Mouse (Mus musculus) embryonic facial prominence, embryonic 11.5 days (tissue): Measurements from ENCODE around the gene Dnajc12. TPM values are rescaled to one million over a fixed set of nuclear protein-coding genes. Genes with fewer than 3 reads are reported as not detected.

Experiments used
- ATAC-seq: fragments of 200-750 bp; cut with Nextera tagmentation; replicated peaks from 2 replicates; pipeline ENCODE4 v1.8.0; 2017; ENCODE audit warnings: low read depth; ENCODE audit not compliant: insufficient number of reproducible peaks, low FRiP score, low TSS enrichment
- DNase-seq: peaks from one replicate; pipeline ENCODE4 v3.0.0-alpha.2; 2015; ENCODE audit warnings: low spot score
- H3K27ac ChIP-seq: fragments of 300-500 bp; sonication (generic); replicated peaks from 2 replicates; pipeline ENCODE4 v1.5.1; 2014; ENCODE audit warnings: mild to moderate bottlenecking, low read depth, low read length, control low read depth
- H3K27me3 ChIP-seq: fragments of 300-500 bp; sonication (generic); 2 replicates; pipeline ENCODE4 v1.6.1; 2014; ENCODE audit warnings: mild to moderate bottlenecking, low read length, moderate library complexity, mixed read lengths; ENCODE audit not compliant: control insufficient read depth, insufficient read depth
- H3K36me3 ChIP-seq: fragments of 300-500 bp; sonication (generic); replicated peaks from 2 replicates; pipeline ENCODE4 v1.6.1; 2014; ENCODE audit warnings: low read depth, mild to moderate bottlenecking, low read length, moderate library complexity, mixed read lengths; ENCODE audit not compliant: control insufficient read depth, insufficient read depth
- H3K4me1 ChIP-seq: fragments of 300-500 bp; sonication (generic); 2 replicates; pipeline ENCODE4 v1.6.1; 2014; ENCODE audit warnings: low read length, mixed read lengths; ENCODE audit not compliant: control insufficient read depth, insufficient read depth
- H3K4me2 ChIP-seq: fragments of 300-500 bp; sonication (generic); 2 replicates; pipeline ENCODE4 v1.6.1; 2014; ENCODE audit warnings: low read depth, mild to moderate bottlenecking, control low read depth, low read length, moderate library complexity
- H3K4me3 ChIP-seq: fragments of 300-500 bp; sonication (generic); 2 replicates; pipeline ENCODE4 v1.5.1; 2014; ENCODE audit warnings: low read depth, low read length, control low read depth
- H3K9ac ChIP-seq: fragments of 300-500 bp; sonication (generic); replicated peaks from 2 replicates; pipeline ENCODE4 v1.6.1; 2014; ENCODE audit warnings: mild to moderate bottlenecking, control low read depth, low read length
- H3K9me3 ChIP-seq: fragments of 300-500 bp; sonication (generic); replicated peaks from 2 replicates; pipeline ENCODE4 v1.6.1; 2016; ENCODE audit warnings: mild to moderate bottlenecking, low read length, inconsistent platforms, mixed read lengths; ENCODE audit not compliant: control insufficient read depth
- WGBS: fragments of 180-500 bp; shearing (Covaris S2); extraction: QIAGEN DNeasy Blood & Tissue Kit; methylation state at CpG from one replicate; pipeline ENCODE4 v1.1.7; 2014; 5-methylcytosine and 5-hydroxymethylcytosine counted together
- polyA plus RNA-seq: library from polyadenylated mRNA; unstranded; fragments of >200 nt; fragmentation: Nextera tagmentation; extraction: Ambion mirVana; gene quantifications from 2 replicates; pipeline ENCODE4 v1.2.1, GENCODE M21; 2014

The Dnajc12 gene
- polyA plus RNA-seq, 1 experiment from 2014 or later: 14.5 TPM

GRCm38 (mm10) chr10:63417061-63417460 is 34.8 kb downstream of the Dnajc12 start:
- Histone ChIP-seq H3K4me3 (no peak overlapping the region), H3K36me3 (no peaks in the 10 kb centered on the region), H3K4me2 (no peak overlapping the region), H3K27me3 (no peaks in the 10 kb centered on the region), H3K27ac (no peak overlapping the region), H3K9me3 (no peaks in the 10 kb centered on the region), H3K4me1 (no peaks in the 10 kb centered on the region), H3K9ac (no peak overlapping the region)
- ATAC-seq (no peak), DNase-seq (no peak)
- WGBS: 56% methylated on average over 5 of the region's 5 CpGs

- H3K4me2 ChIP-seq: no peak within 1 kb of the TSS
- H3K36me3 ChIP-seq: no peaks in the 10 kb centered on the region
- no peak within 1 kb of the TSS for H3K27ac ChIP-seq
- no peak for ATAC-seq
- H3K9me3 ChIP-seq: no peaks in the 10 kb centered on the region
- H3K4me1 ChIP-seq: no peaks in the 10 kb centered on the region
- no peak within 1 kb of the TSS for H3K4me3 ChIP-seq
- 90% methylated on average over 18 of the region's 18 CpGs for WGBS
- no peak within 1 kb of the TSS for H3K9ac ChIP-seq
- DNase-seq: peak; percentile 42
- no peaks in the 10 kb centered on the region for H3K27me3 ChIP-seq
Measured at GRCm38 (mm10) chr10:63421739-63422735, 39.8 kb downstream of the Dnajc12 start, which contains the start of gene Gm7075. Gm7075 (minus strand) TSS chr10:63421789.

GRCm38 (mm10) chr10:63422736-63422992 is 40.4 kb downstream of the Dnajc12 start:
- H3K9me3 ChIP-seq: no peaks in the 10 kb centered on the region
- H3K27me3 ChIP-seq: no peaks in the 10 kb centered on the region
- H3K4me1 ChIP-seq: no peaks in the 10 kb centered on the region
- 87% methylated on average over 5 of the region's 5 CpGs for WGBS
- H3K36me3 ChIP-seq: no peaks in the 10 kb centered on the region
- ATAC-seq (no peak), DNase-seq (no peak)
- no peak overlapping the region for H3K9ac ChIP-seq
- no peak overlapping the region for H3K4me2 ChIP-seq
- no peak overlapping the region for H3K4me3 ChIP-seq
- H3K27ac ChIP-seq: no peak overlapping the region

- ATAC-seq: no peak
Measured at GRCm38 (mm10) chr10:63423591-63424474, 41.6 kb downstream of the Dnajc12 start.

GRCm38 (mm10) chr10:63424475-63424814 is 42.2 kb downstream of the Dnajc12 start:
- Histone ChIP-seq H3K9me3 (no peaks in the 10 kb centered on the region), H3K27me3 (no peaks in the 10 kb centered on the region), H3K9ac (no peak overlapping the region), H3K36me3 (no peaks in the 10 kb centered on the region), H3K4me3 (no peak overlapping the region), H3K4me2 (no peak overlapping the region), H3K27ac (no peak overlapping the region), H3K4me1 (no peaks in the 10 kb centered on the region)
- ATAC-seq (no peak), DNase-seq (no peak)

More at GRCm38 (mm10) chr10:63423591-63424474, 41.6 kb downstream of the Dnajc12 start:
- Histone ChIP-seq H3K9me3 (no peaks in the 10 kb centered on the region), H3K9ac (no peak overlapping the region), H3K4me3 (no peak overlapping the region), H3K27ac (no peak overlapping the region), H3K36me3 (no peaks in the 10 kb centered on the region), H3K27me3 (no peaks in the 10 kb centered on the region), H3K4me2 (no peak overlapping the region), H3K4me1 (no peaks in the 10 kb centered on the region)
- WGBS: 88% methylated on average over 9 of the region's 9 CpGs
- no peak for DNase-seq

GRCm38 (mm10) chr10:63427146-63427545 is 44.9 kb downstream of the Dnajc12 start:
- Histone ChIP-seq H3K9ac (no peak overlapping the region), H3K4me1 (no peaks in the 10 kb centered on the region), H3K27me3 (no peaks in the 10 kb centered on the region), H3K4me3 (no peak overlapping the region), H3K27ac (no peak overlapping the region), H3K9me3 (no peaks in the 10 kb centered on the region), H3K4me2 (no peak overlapping the region), H3K36me3 (no peaks in the 10 kb centered on the region)
- 68% methylated on average over 8 of the region's 8 CpGs for WGBS
- ATAC-seq: no peak
- no peak for DNase-seq

- Histone ChIP-seq H3K9ac (peak overlapping the region; percentile 22), H3K4me2 (peak overlapping the region; percentile 54), H3K4me1 (no peaks in the 10 kb centered on the region), H3K27me3 (no peaks in the 10 kb centered on the region), H3K4me3 (peak overlapping the region; percentile 77), H3K9me3 (no peaks in the 10 kb centered on the region), H3K36me3 (no peaks in the 10 kb centered on the region), H3K27ac (no peak overlapping the region)
- DNase-seq (peak; percentile 54), ATAC-seq (no peak)
- 25% methylated on average over 19 of the region's 19 CpGs for WGBS
Measured at GRCm38 (mm10) chr10:63428243-63429022, 46.2 kb downstream of the Dnajc12 start.
